Mouse (Mus musculus) large intestine, adult 2 months (tissue): Measurements from ENCODE around the gene Tm4sf19. TPM values are rescaled to one million over a fixed set of nuclear protein-coding genes. Genes with fewer than 3 reads are reported as not detected.

Experiments
- DNase-seq: peaks from one replicate; pipeline ENCODE4 v3.0.0-alpha.2; 2012; ENCODE audit warnings: low read depth, low spot score
- WGBS: fragments of 180-500 bp; shearing (Covaris S2); methylation state at CpG from one replicate; pipeline ENCODE4 v1.1.7; 2018; 5-methylcytosine and 5-hydroxymethylcytosine counted together
- polyA plus RNA-seq: library from polyadenylated mRNA; depleted of rRNA; stranded (reverse); fragments of >200 nt; gene quantifications from 2 replicates; pipeline ENCODE4 v1.2.3, GENCODE M21; 2012; rRNA removed

The Tm4sf19 gene
- polyA plus RNA-seq: 0.45 and 0.84 TPM in 2 replicates

GRCm38 (mm10) chr16:32400267-32400666 is at the start of gene Tm4sf19:
TSS of gene Tm4sf19 (plus strand) at chr16:32400506.
- 77% methylated on average over 7 of the region's 7 CpGs for WGBS
- no peak for DNase-seq

- WGBS: 95% methylated on average over 3 of the region's 3 CpGs
Observed at GRCm38 (mm10) chr16:32350776-32351175, 49.5 kb upstream of the Tm4sf19 start.

GRCm38 (mm10) chr16:32363530-32363929 is 36.8 kb upstream of the Tm4sf19 start:
- 87% methylated on average over 2 of the region's 2 CpGs for WGBS
- DNase-seq: no peak

More at GRCm38 (mm10) chr16:32350776-32351175, 49.5 kb upstream of the Tm4sf19 start:
- DNase-seq: no peak

- WGBS: 81% methylated on average over 4 of the region's 4 CpGs
- DNase-seq: no peak
Observed at GRCm38 (mm10) chr16:32371351-32371750, 29.0 kb upstream of the Tm4sf19 start.

- 99% methylated on average over 2 of the region's 2 CpGs for WGBS
- DNase-seq: no peak
Observed at GRCm38 (mm10) chr16:32379575-32379974, 20.7 kb upstream of the Tm4sf19 start.

- no peak for DNase-seq
Observed at GRCm38 (mm10) chr16:32382901-32383300, 17.4 kb upstream of the Tm4sf19 start.

GRCm38 (mm10) chr16:32384885-32385284 is 15.4 kb upstream of the Tm4sf19 start:
- 72% methylated on average over 2 of the region's 2 CpGs for WGBS

GRCm38 (mm10) chr16:32386826-32387225 is 13.5 kb upstream of the Tm4sf19 start:
- no peak for DNase-seq
- 78% methylated on average over 3 of the region's 3 CpGs for WGBS

More at GRCm38 (mm10) chr16:32384885-32385284, 15.4 kb upstream of the Tm4sf19 start:
- DNase-seq: no peak

- no peak for DNase-seq
Observed at GRCm38 (mm10) chr16:32389049-32389448, 11.3 kb upstream of the Tm4sf19 start.

- 78% methylated on average over 3 of the region's 3 CpGs for WGBS
- no peak for DNase-seq
Observed at GRCm38 (mm10) chr16:32389841-32390240, 10.5 kb upstream of the Tm4sf19 start.

GRCm38 (mm10) chr16:32390882-32391281 is 9.4 kb upstream of the Tm4sf19 start:
- WGBS: 91% methylated on average over 3 of the region's 3 CpGs
- no peak for DNase-seq

- WGBS: 68% methylated on average over 6 of the region's 6 CpGs
- DNase-seq: no peak
Observed at GRCm38 (mm10) chr16:32395679-32396540, 4.4 kb upstream of the Tm4sf19 start.

GRCm38 (mm10) chr16:32396541-32396835 is 3.8 kb upstream of the Tm4sf19 start:
- no peak for DNase-seq
- 65% methylated on average over 3 of the region's 3 CpGs for WGBS

- 44% methylated on average over 3 of the region's 3 CpGs for WGBS
- no peak for DNase-seq
Observed at GRCm38 (mm10) chr16:32398206-32398605, 2.1 kb upstream of the Tm4sf19 start.

- 81% methylated on average over 9 of the region's 9 CpGs for WGBS
- no peak for DNase-seq
Observed at GRCm38 (mm10) chr16:32401335-32401965, 1.1 kb downstream of the Tm4sf19 start.

- 83% methylated on average over 3 of the region's 3 CpGs for WGBS
- DNase-seq: no peak
Observed at GRCm38 (mm10) chr16:32402818-32403217, 2.5 kb downstream of the Tm4sf19 start.

- WGBS: 97% methylated on average over 9 of the region's 9 CpGs
- no peak for DNase-seq
Observed at GRCm38 (mm10) chr16:32405716-32406115, 5.4 kb downstream of the Tm4sf19 start.

GRCm38 (mm10) chr16:32406671-32407070 is 6.4 kb downstream of the Tm4sf19 start:
- no peak for DNase-seq
- 83% methylated on average over 6 of the region's 6 CpGs for WGBS

- WGBS: 73% methylated on average over 10 of the region's 10 CpGs
- DNase-seq: no peak
Observed at GRCm38 (mm10) chr16:32407730-32408129, 7.4 kb downstream of the Tm4sf19 start.

GRCm38 (mm10) chr16:32417457-32417856 is 17.2 kb downstream of the Tm4sf19 start:
- 18% methylated on average over 1 of the region's 1 CpGs for WGBS
- DNase-seq: no peak
